Mouse (Mus musculus) cerebellum, adult 2 months (tissue): ENCODE measurements around the gene Gpc6. TPM values are rescaled to one million over a fixed set of nuclear protein-coding genes. Genes with fewer than 3 reads are reported as not detected.

Experiments
- DNase-seq, 2 experiments: peaks; one replicate each; pipeline ENCODE4 v3.0.0; 2021
- H3K27ac ChIP-seq: fragments of 200-500 bp; 2 replicates; pipeline ENCODE4 v1.5.1; 2012; ENCODE audit warnings: low read length, control low read depth, inconsistent platforms; ENCODE audit not compliant: insufficient read depth
- H3K27me3 ChIP-seq: fragments of 200-500 bp; 2 replicates; pipeline ENCODE4 v1.6.1; 2012; ENCODE audit warnings: inconsistent platforms, mild to moderate bottlenecking, low read length, moderate library complexity; ENCODE audit not compliant: control insufficient read depth, insufficient read depth
- H3K4me1 ChIP-seq: fragments of 200-500 bp; 2 replicates; pipeline ENCODE4 v1.6.1; 2011; ENCODE audit warnings: low read length; ENCODE audit not compliant: control insufficient read depth, insufficient read depth
- H3K4me3 ChIP-seq: fragments of 200-500 bp; replicated peaks from 2 replicates; pipeline ENCODE3; 2011; ENCODE audit warnings: mild to moderate bottlenecking, low read depth, low read length, control low read depth; ENCODE audit not compliant: insufficient read depth
- CTCF ChIP-seq: fragments of 200-500 bp; IDR thresholded peaks from 2 replicates; pipeline ENCODE4 v1.5.1; 2011; ENCODE audit warnings: low read depth, mild to moderate bottlenecking, control low read depth, low read length, moderate library complexity, borderline replicate concordance; ENCODE audit not compliant: insufficient read depth
- POLR2A ChIP-seq: fragments of 200-500 bp; IDR thresholded peaks from 2 replicates; pipeline ENCODE4 v1.6.1; 2011; ENCODE audit warnings: low read length, control low read depth, borderline replicate concordance; ENCODE audit not compliant: insufficient read depth
- WGBS: fragments of 180-500 bp; shearing (Covaris S2); methylation state at CpG from one replicate; pipeline ENCODE4 v1.1.7; 2018; 5-methylcytosine and 5-hydroxymethylcytosine counted together
- polyA plus RNA-seq: library from polyadenylated mRNA; depleted of rRNA; stranded (reverse); fragments of >200 nt; gene quantifications from 2 replicates; pipeline ENCODE4 v1.2.3, GENCODE M21; 2012

Gene Gpc6
- polyA plus RNA-seq, 1 experiment: 5.3 TPM

DNA sequence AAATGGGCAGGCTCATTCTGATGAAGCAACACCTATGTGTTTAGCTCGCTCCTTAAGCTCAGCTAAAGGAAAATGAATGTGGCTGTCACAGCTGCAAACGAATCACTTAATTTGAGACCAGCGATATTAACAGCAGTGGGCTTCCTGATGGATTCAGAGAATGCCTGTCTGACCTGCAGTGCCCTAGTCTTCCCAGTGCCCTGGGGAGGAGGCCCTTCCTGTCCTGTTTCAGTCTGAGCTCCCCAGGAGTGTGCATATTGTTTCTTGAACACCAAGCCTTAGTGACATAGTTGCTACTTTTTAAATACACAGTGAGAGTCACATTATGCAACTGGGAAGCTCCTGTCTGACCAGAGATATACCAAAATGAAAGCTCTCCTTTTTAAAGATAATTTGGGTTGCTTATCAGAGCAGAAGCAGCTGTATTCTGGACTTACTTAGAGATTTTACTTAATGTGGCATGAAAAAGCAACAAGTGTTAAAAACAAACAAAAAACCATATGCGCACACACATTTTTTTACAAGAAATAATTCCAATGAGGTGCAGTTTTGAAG is 451.8 kb downstream of the Gpc6 start:
- Histone ChIP-seq H3K4me1 (no peaks in the 10 kb centered on the region), H3K27ac (no peak overlapping the region), H3K27me3 (no peaks in the 10 kb centered on the region), H3K4me3 (no peak overlapping the region)
- TF ChIP-seq CTCF (no peak), POLR2A (no peak)
- no peak for DNase-seq
- 56% methylated on average over 4 of the region's 4 CpGs for WGBS

GRCm38 (mm10) chr14:117379979-117380378 is 454.9 kb downstream of the Gpc6 start:
- TF ChIP-seq CTCF (no peak), POLR2A (no peak)
- Histone ChIP-seq H3K4me3 (no peak overlapping the region), H3K27me3 (no peaks in the 10 kb centered on the region), H3K27ac (no peak overlapping the region), H3K4me1 (no peaks in the 10 kb centered on the region; the same call in 1 of the 2 replicates)
- no peak for DNase-seq
- 61% methylated on average over 6 of the region's 6 CpGs for whole genome bisulfite sequencing

GRCm38 (mm10) chr14:117383188-117383587 is 458.1 kb downstream of the Gpc6 start:
- H3K4me1 ChIP-seq: no peaks in the 10 kb centered on the region; the same call in 1 of the 2 replicates
- H3K4me3 ChIP-seq: no peak overlapping the region
- 50% methylated on average over 7 of the region's 7 CpGs for WGBS
- DNase-seq: no peak
- H3K27ac ChIP-seq: no peak overlapping the region
- no peaks in the 10 kb centered on the region for H3K27me3 ChIP-seq
- TF ChIP-seq POLR2A: no peak
- no peak for TF ChIP-seq CTCF

DNA sequence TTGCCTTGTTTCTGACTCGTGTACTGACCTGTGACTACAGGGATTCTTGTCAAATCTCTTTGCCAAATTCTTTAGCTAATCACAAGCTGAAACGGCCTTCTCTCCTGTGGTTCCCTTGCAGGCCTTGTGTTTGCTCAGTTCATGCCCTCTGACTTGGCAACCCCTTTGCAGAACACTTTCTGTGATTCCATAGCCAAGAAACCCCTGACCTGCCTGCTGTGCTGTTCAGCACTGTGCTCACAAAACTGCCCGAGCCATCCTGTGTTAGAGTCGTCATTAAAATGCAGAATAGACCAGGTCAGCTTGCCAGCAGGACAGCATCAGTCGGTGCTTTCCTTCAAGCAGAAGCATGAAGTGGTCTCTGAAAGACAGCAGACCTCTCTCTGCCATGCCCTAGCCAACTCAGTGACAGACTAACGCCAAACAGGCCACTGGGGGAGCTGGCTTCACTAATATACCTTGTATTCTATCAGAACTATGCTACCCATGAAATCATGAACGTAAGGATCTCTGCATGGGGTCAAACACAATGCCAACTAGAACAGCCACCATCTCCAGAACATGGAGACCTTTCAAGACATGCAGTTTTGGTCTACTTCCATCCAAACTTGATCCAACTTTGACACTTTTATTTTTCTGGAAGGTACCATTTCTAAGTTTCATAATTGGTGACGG is 459.1 kb downstream of the Gpc6 start:
- WGBS: 16% methylated on average over 8 of the region's 8 CpGs
- no peaks in the 10 kb centered on the region; the same call in 1 of the 2 replicates for H3K4me1 ChIP-seq
- no peak overlapping the region for H3K27ac ChIP-seq
- no peak overlapping the region for H3K4me3 ChIP-seq
- TF ChIP-seq POLR2A (no peak), CTCF (no peak)
- no peaks in the 10 kb centered on the region for H3K27me3 ChIP-seq
- DNase-seq: peak; percentile 45 to 70

GRCm38 (mm10) chr14:117385731-117386270 is 460.7 kb downstream of the Gpc6 start:
- Histone ChIP-seq H3K4me3 (no peak overlapping the region), H3K27me3 (no peaks in the 10 kb centered on the region), H3K27ac (no peak overlapping the region), H3K4me1 (no peaks in the 10 kb centered on the region; the same call in 1 of the 2 replicates)
- no peak for DNase-seq
- no peak for TF ChIP-seq CTCF
- TF ChIP-seq POLR2A: no peak

DNA sequence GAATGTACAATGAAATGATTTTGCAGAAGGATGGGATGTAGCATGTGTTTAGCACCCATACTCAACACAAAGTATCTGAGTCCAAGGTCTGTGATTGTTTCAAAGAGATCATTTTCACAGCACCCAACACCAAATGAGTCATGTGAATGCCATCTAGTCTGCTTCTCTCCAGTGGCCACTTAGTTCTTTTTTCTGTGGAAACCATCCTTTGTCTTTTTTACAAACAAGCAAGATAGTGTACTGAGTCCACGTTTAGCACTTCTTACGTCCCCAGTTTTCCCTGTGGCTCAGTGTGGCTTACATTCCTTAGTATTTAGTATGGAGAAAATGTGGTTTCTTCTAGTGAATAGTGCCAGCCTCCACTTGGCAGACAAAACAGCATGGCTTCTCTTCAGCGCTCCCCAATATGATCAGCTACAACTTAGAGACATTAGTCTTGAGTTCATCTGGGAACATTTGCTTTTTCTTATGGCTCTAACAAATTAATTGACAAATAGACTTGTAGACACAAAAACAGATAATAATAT is 465.7 kb downstream of the Gpc6 start:
- TF ChIP-seq POLR2A (no peak), CTCF (no peak)
- WGBS: 86% methylated on average over 3 of the region's 3 CpGs
- Histone ChIP-seq H3K27ac (no peak overlapping the region), H3K4me1 (no peaks in the 10 kb centered on the region), H3K27me3 (no peaks in the 10 kb centered on the region), H3K4me3 (no peak overlapping the region)
- DNase-seq: no peak

GRCm38 (mm10) chr14:117391412-117391811 is 466.3 kb downstream of the Gpc6 start:
- no peak for DNase-seq
- no peak for TF ChIP-seq CTCF
- TF ChIP-seq POLR2A: no peak
- Histone ChIP-seq H3K27ac (no peak overlapping the region), H3K4me1 (no peaks in the 10 kb centered on the region), H3K27me3 (no peaks in the 10 kb centered on the region), H3K4me3 (no peak overlapping the region)
- WGBS: 77% methylated on average over 4 of the region's 4 CpGs

DNA sequence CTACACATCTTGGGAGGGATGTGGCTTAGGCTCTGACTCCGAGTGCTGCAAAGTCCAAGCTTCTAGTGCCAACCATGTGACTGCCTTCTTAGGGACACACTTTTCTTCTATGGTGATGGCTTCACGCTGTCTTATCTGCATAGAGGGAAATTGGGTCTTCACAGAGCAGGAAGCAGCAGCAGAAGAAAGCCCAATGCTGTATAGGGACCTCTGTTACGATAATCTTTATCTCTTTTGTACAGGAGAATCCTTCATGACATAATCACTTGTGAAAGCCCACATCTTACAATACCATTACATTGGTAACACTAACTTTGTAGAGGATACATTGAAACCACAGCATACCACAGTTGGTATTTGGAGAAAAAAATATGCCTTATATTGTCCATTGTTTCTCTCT is 472.1 kb downstream of the Gpc6 start:
- Histone ChIP-seq H3K4me1 (no peaks in the 10 kb centered on the region), H3K4me3 (no peak overlapping the region), H3K27me3 (no peaks in the 10 kb centered on the region), H3K27ac (no peak overlapping the region)
- TF ChIP-seq CTCF (no peak), POLR2A (no peak)
- DNase-seq: no peak
- WGBS: 76% methylated on average over 3 of the region's 3 CpGs
